In the genomic region with DNA sequence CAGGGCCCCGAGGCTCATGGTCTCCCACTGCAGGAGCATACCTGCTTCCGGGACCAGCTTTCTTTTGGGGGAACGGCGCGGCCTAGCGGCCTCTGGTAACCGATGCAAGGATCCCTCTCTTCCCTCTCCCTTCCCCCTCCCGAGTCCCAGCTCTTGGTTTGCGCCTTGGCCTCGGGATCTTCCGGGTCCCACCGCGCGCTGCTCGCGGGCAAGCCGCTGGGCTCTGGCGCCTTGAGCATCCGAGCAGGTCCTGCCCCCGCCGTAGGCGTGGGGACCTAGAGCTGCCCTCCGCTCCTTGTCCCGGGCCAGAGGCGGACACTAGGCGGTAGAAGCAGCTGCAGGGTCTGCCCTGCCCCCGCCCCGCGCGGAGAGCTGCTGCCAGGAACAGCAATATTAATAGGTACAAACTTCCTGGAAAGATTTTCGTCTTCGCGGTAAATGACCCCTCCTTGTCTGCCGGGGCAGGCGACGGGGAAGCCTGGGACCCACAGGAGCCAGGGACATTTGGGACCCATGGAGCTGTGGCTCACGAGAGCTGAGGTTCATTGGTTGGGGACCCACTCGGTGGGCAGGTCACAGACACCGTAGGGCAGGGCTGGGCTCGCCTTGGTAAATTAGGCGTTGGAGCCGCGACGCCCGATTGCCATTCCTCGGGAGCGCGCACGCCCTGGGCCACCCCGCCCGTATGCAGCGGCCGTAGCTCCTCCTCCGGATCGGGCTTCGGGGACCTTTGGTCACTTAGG, we compare ENCODE assay signal across 8 mouse cellular contexts. TPM values are rescaled to one million over a fixed set of nuclear protein-coding genes. Genes with fewer than 3 reads are reported as not detected.
A peak's percentile ranks its signal among the peaks of the same experiment; 100 is the strongest.
DNase-seq lines count a peak whose midpoint lies in the region; ATAC-seq and TF ChIP-seq lines count a peak whose summit lies in the region.

No protein-coding gene starts in this region.

- peak; percentile 95 for DNase-seq in G1E (ENCODE audit: low spot score)
- peak; percentile 89 for DNase-seq in cerebellum, adult 18-20 months
- DNase-seq in heart, postnatal 36 days, result peak; percentile 84 to 90
- DNase-seq in layer of hippocampus, adult 18-20 months (ENCODE audit: low spot score in 2 of 2), result peak; percentile 75 to 84
- DNase-seq in lung, adult 18-20 months, result peak; percentile 88 to 92

- peaks cover 13% of the 10 kb centered on the region for H3K9me3 ChIP-seq in G1E (replicated peaks)
- H3K9me3 ChIP-seq in forebrain, embryonic 16.5 days (ENCODE audit: control insufficient read depth, low read length), result peaks cover 4% of the 10 kb centered on the region; the same call in 1 of the 2 replicates
- H3K9me3 ChIP-seq in neural tube, embryonic 14.5 days (ENCODE audit: control insufficient read depth, low read length), result no peaks in the 10 kb centered on the region

- H3K4me2 ChIP-seq in forebrain, embryonic 16.5 days (ENCODE audit: low read length), result peak overlapping the region; percentile 98
- H3K4me2 ChIP-seq in neural tube, embryonic 14.5 days (ENCODE audit: low read depth, low read length), result peak overlapping the region; percentile 98

- ATAC-seq in G1E (ENCODE audit: extremely low read depth, insufficient number of reproducible peaks, low FRiP score, poor library complexity, severe bottlenecking), result peak; percentile 80
- ATAC-seq in forebrain, embryonic 16.5 days, result peak; percentile 94
- ATAC-seq in neural tube, embryonic 14.5 days (ENCODE audit: low read depth), result peak; percentile 90

- peak; percentile 42; the same call in 1 of the 2 replicates for TF ChIP-seq POLR2A in testis, adult 2 months (IDR thresholded peaks at IDR 0.05; ENCODE audit: control insufficient read depth, low read depth, low read length)

- peaks cover 45% of the 10 kb centered on the region for H3K4me1 ChIP-seq in G1E (ENCODE audit: insufficient read depth, low read depth, low read length)
- H3K4me1 ChIP-seq in forebrain, embryonic 16.5 days (replicated peaks; ENCODE audit: control insufficient read depth, insufficient read depth, low read length), result peaks cover 18% of the 10 kb centered on the region
- H3K4me1 ChIP-seq in neural tube, embryonic 14.5 days (ENCODE audit: control insufficient read depth, insufficient read depth, low read length), result 0 out of 2 replicates have a peak, but pooled peaks cover 5% of the 10 kb centered on the region
- peaks cover 20% of the 10 kb centered on the region for H3K4me1 ChIP-seq in testis, adult 2 months (ENCODE audit: control insufficient read depth, insufficient read depth, low read length)

- H3K27ac ChIP-seq in forebrain, embryonic 16.5 days (ENCODE audit: low read length), result peak overlapping the region; percentile 74
- H3K27ac ChIP-seq in neural tube, embryonic 14.5 days (ENCODE audit: low read depth, low read length), result peak overlapping the region; percentile 81
- H3K27ac ChIP-seq in testis, adult 2 months (ENCODE audit: control insufficient read depth, insufficient read depth, low read depth, low read length), result peak overlapping the region; percentile 60; the same call in 1 of the 2 replicates

- H3K4me3 ChIP-seq in G1E (ENCODE audit: low read depth, low read length), result peak overlapping the region; percentile 75
- H3K4me3 ChIP-seq in forebrain, embryonic 16.5 days (replicated peaks; ENCODE audit: low read length), result peak overlapping the region; percentile 76
- peak overlapping the region; percentile 64 for H3K4me3 ChIP-seq in neural tube, embryonic 14.5 days (ENCODE audit: low read depth, low read length)
- peak overlapping the region; percentile 72 for H3K4me3 ChIP-seq in testis, adult 2 months (ENCODE audit: control insufficient read depth, low read depth, low read length)

- under 1% methylated on average over 56 of the region's 56 CpGs for WGBS in forebrain, embryonic 16.5 days
- under 1% methylated on average over 54 of the region's 56 CpGs for WGBS in neural tube, embryonic 14.5 days

- H3K27me3 ChIP-seq in G1E (ENCODE audit: insufficient read depth, low read length), result peaks cover 33% of the 10 kb centered on the region
- no peaks in the 10 kb centered on the region for H3K27me3 ChIP-seq in forebrain, embryonic 16.5 days (replicated peaks; ENCODE audit: control insufficient read depth, insufficient read depth, low read length)
- H3K27me3 ChIP-seq in neural tube, embryonic 14.5 days (ENCODE audit: control insufficient read depth, insufficient read depth, low read length), result no peaks in the 10 kb centered on the region; the same call in 1 of the 2 replicates
- H3K27me3 ChIP-seq in testis, adult 2 months (ENCODE audit: control insufficient read depth, insufficient read depth, low read length), result no peaks in the 10 kb centered on the region

- peak overlapping the region; percentile 80 for H3K9ac ChIP-seq in forebrain, embryonic 16.5 days (replicated peaks; ENCODE audit: low read depth, low read length)
- H3K9ac ChIP-seq in neural tube, embryonic 14.5 days (replicated peaks; ENCODE audit: low read depth, low read length), result peak overlapping the region; percentile 76

- TF ChIP-seq CTCF in G1E (IDR thresholded peaks at IDR 0.05; ENCODE audit: low read depth, low read length), result 0 out of 2 replicates have a peak, but pooled peaks have one; percentile 10
- TF ChIP-seq CTCF in testis, adult 2 months (IDR thresholded peaks at IDR 0.05; ENCODE audit: control insufficient read depth, insufficient read depth, insufficient replicate concordance, low read depth, low read length), result peak; percentile 19; the same call in 1 of the 2 replicates

- intact Hi-C loops in heart, postnatal 36 days (cut with DNase I), result loop anchor here (2.0 to 10.0 kb wide), 3 partner anchors 33 to 523 kb away; no protein-coding TSS in a partner anchor

- H3K36me3 ChIP-seq in G1E (replicated peaks), result no peaks in the 10 kb centered on the region
- no peaks in the 10 kb centered on the region for H3K36me3 ChIP-seq in forebrain, embryonic 16.5 days (ENCODE audit: control insufficient read depth, insufficient read depth)
- H3K36me3 ChIP-seq in neural tube, embryonic 14.5 days (ENCODE audit: control insufficient read depth, insufficient read depth, low read length), result no peaks in the 10 kb centered on the region
- no peaks in the 10 kb centered on the region for H3K36me3 ChIP-seq in testis, adult 2 months (ENCODE audit: control insufficient read depth, insufficient read depth, low read length)

RNA-seq across cellular contexts. Expression of a gene that starts 35.9 kb away (rescaled TPM):
- total RNA-seq in G1E (2014; fragmentation: Nextera tagmentation), result 1,182 and 1,327 TPM in 2 replicates
- 2,511 and 3,138 TPM in 2 replicates for total RNA-seq in G1E (2017)
- polyA plus RNA-seq in G1E (2012), result 1,136 and 1,527 TPM in 2 replicates
- 3,503 and 3,633 TPM in 2 replicates for polyA plus RNA-seq in forebrain, embryonic 16.5 days (2015; fragmentation: Nextera tagmentation; extraction: Ambion mirVana)
- 100 to 1,000 TPM; 457 to 506 TPM for total RNA-seq in heart, postnatal 36 days (2021)
- total RNA-seq in layer of hippocampus, adult 18-20 months (2021), result 100 to 1,000 TPM; 316 to 322 TPM
- polyA plus RNA-seq in neural tube, embryonic 14.5 days (2014; fragmentation: Nextera tagmentation; extraction: Ambion mirVana), result 3,180 and 3,430 TPM in 2 replicates
- 538 and 540 TPM in 2 replicates for polyA plus RNA-seq in testis, adult 2 months (2012; rRNA removed)

RNA-seq across cellular contexts. Expression of a gene that starts 52.0 kb away (rescaled TPM):
- total RNA-seq in G1E (2014; fragmentation: Nextera tagmentation) (34.9 and 39.0 TPM in 2 replicates), G1E (2017) (47.7 and 57.1 TPM in 2 replicates)
- 8.2 and 9.0 TPM in 2 replicates for polyA plus RNA-seq in G1E (2012)
- 23.5 and 25.0 TPM in 2 replicates for polyA plus RNA-seq in forebrain, embryonic 16.5 days (2015; fragmentation: Nextera tagmentation; extraction: Ambion mirVana)
- 10 to 100 TPM; 22.5 to 23.4 TPM for total RNA-seq in heart, postnatal 36 days (2021)
- total RNA-seq in layer of hippocampus, adult 18-20 months (2021), result 10 to 100 TPM; 34.3 to 34.8 TPM
- 31.1 and 33.4 TPM in 2 replicates for polyA plus RNA-seq in neural tube, embryonic 14.5 days (2014; fragmentation: Nextera tagmentation; extraction: Ambion mirVana)
- 14.9 and 17.6 TPM in 2 replicates for polyA plus RNA-seq in testis, adult 2 months (2012; rRNA removed)

Comparison
In these comparisons a context has a peak if more than half of its experiments do, and no peak if none do; other contexts are left out.
1. Peak in every context shown above with its lines: DNase-seq, ATAC-seq, H3K4me3 ChIP-seq and H3K27ac ChIP-seq.